Mouse (Mus musculus): ENCODE data around the gene Serpinb1b.

DNA sequence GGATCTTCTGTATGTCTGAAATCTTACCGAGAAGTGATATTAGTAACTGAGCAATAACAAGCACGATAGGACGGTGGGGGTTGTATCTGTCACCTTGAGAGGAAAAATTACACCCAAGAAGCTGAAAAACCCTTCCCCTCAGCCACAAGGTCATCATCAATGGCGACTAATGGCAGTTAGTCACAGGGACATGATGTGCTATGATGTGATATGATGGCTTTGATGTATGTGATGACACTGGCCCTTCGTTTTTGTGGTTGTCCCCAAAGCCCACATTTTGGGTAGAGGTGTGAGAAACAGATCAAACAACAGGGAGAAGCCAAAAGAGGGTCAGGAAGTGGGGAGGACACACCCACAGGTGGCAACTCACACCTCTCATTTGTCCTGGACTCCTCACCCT lies 6.6 kb upstream of the Serpinb1b start:
- no peak for TF ChIP-seq CTCF (IDR thresholded peaks at IDR 0.05; ENCODE audit: insufficient read depth, low read length)
- TF ChIP-seq POLR2A (IDR thresholded peaks at IDR 0.05; ENCODE audit: borderline replicate concordance, extremely low read depth, low read depth, low read length), result no peak
